Mouse (Mus musculus) olfactory bulb, adult 2 months (tissue): ENCODE data around the gene Ceacam19.

Experiments used
- CTCF ChIP-seq: fragments of 200-500 bp; IDR thresholded peaks from 2 replicates; pipeline ENCODE4 v1.5.1; 2012; ENCODE audit warnings: low read depth, mild to moderate bottlenecking, low read length, moderate library complexity; ENCODE audit not compliant: insufficient read depth
- POLR2A ChIP-seq: fragments of 200-500 bp; IDR thresholded peaks from 2 replicates; pipeline ENCODE4 v1.6.1; 2012; ENCODE audit warnings: mild to moderate bottlenecking, low read depth, low read length, moderate library complexity; ENCODE audit not compliant: insufficient read depth

GRCm38 (mm10) chr7:19840936-19841335, 46.8 kb downstream of the Ceacam19 start:
- TF ChIP-seq CTCF (no peak), POLR2A (no peak)
